Mouse (Mus musculus) urinary bladder, postnatal 36 days (tissue): ENCODE results near the gene Nectin2.
A peak's percentile ranks its signal among the peaks of the same experiment; 100 is the strongest.
"Not testable (repeated sequence)": the region's sequence is repeated elsewhere in the genome, so short reads cannot be mapped to it uniquely, and the experiment has no call there.

Experiments
- DNase-seq, 2 experiments: peaks; one replicate each; pipeline ENCODE4 v3.0.0; 2022; ENCODE audit warnings: low spot score in 2 of 2, mixed read lengths in 1 of 2

Gene Nectin2

GRCm38 (mm10) chr7:19688101-19688500 is 62.2 kb downstream of the Nectin2 start:
- DNase-seq: no peak

DNA sequence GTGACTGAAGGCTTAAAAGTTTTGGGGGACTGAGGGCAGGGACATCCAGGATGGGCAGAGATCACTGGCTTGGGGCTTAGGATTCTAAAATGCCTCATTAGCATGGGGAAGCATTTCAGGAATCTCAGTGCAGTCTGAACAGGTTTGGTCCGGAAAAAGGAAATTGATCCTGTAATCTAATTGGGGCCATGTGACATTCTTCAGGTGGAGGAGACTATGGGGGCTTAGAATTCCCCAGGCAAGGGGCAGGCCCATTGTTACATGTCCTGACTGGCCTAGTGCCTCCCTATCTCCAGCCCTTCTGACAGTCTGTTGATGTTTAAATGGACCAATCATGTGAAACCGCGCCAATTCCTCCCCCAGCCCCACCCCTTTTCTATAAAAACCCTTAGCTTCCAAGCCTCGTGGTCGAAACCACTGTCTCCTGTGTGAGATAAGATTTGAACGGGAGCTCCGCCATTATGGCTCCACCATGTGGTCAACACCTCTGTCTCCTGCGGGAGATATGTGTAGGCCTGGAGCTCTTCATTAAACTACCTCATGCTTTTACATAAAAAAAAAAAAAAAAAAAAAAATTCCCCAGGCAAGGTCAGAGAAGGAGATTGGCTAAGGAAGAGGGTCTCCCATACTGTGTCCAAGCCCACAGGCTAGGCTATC is 63.2 kb downstream of the Nectin2 start:
- DNase-seq: not testable (repeated sequence)

DNA sequence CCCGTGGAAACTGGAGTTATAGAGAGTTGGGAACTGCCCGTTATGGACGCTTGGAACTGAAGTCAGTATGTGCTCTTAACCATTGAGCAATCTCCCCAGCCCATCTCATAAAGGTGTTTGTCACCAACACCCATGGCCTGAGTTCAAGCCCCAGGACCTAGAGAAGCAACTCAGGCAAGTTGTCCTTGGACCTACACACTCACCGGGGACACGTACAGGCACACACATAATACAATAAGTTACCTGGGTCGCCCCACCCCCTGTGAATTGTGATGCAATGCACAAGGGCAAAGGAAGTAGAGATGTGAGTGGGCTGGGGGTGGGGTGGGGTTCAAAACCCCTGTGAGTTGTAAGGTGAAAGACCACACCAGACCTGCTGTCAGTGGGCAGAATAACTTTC is 63.8 kb downstream of the Nectin2 start:
- DNase-seq: no peak

- no peak for DNase-seq
Measured at GRCm38 (mm10) chr7:19685374-19685773, 64.9 kb downstream of the Nectin2 start.

- no peak for DNase-seq
Measured at GRCm38 (mm10) chr7:19683771-19684201, 66.5 kb downstream of the Nectin2 start.

- no peak for DNase-seq
Measured at GRCm38 (mm10) chr7:19682979-19683378, 67.3 kb downstream of the Nectin2 start.

DNA sequence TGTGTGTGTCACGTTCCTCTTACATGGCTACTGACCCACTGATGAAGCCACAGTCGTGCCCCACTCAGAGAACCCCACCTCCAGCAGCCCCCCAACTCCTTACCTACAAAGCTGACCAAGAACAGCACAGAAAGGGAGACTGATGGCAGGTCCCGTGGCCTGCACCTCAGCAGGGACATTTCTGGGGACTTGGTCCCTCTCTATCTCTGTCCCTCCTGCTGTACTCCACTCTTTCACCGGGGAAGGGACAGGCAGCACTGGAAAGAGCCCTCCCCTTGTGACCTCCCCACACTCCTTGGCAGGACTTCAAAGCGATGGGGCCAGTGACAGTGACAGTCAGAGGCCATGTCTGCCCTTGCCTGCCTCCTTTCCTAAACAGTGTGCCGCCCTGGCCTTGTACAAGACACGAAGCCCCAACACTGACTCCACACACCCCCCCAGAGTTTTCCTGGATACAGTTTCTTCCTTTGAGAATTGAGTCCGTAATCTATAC is 69.0 kb downstream of the Nectin2 start, which contains the start of the genes Gm44805 and Apoc4:
Gm44805 (minus strand) TSS at position 222 of the 493 bp plus-strand sequence.
Apoc4 (minus strand) TSS at position 278 of the 493 bp plus-strand sequence.
- no peak for DNase-seq

- DNase-seq: no peak
Measured at GRCm38 (mm10) chr7:19680702-19681101, 69.6 kb downstream of the Nectin2 start.

DNA sequence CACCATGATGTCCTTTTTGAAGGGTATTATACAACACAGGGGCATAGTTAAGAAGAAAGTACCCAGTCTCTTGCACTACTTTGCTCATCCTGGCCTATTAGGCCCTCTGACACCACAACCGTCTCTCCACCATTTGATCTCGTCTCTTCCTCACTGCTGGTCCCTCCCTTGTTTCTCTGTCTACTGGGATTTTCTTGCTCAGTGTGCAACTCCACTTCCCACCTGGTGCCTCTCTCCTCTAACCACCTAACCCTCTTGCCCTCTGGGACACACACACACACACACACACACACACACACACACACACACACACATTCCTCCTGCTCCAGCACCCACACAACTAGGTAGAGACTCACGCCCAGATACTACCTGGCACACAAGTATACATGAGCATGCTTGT is 71.4 kb downstream of the Nectin2 start:
- no peak for DNase-seq

DNA sequence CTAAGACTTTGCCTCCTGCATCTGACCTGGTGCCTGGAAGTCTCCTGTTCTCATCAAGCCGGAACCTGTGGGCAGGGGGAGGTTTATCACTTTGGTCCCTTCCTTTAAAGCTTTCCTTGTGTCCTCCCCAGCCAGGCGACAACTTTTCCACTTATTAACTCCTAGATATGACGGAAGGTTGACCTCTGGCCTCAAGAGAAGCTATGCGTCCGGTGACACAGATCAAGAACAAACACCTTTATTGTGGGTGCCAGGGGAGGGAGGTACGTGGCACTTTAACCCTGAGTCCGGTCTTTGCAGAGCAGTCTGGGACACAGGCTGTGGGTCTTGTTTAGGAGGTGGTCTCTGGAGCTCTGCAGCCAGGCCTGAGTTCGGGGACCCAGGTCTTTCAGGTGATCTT is 72.4 kb downstream of the Nectin2 start, which contains the start of gene Apoc2:
Apoc2 (minus strand) TSS at position 70 of the 400 bp plus-strand sequence.
- no peak for DNase-seq

DNA sequence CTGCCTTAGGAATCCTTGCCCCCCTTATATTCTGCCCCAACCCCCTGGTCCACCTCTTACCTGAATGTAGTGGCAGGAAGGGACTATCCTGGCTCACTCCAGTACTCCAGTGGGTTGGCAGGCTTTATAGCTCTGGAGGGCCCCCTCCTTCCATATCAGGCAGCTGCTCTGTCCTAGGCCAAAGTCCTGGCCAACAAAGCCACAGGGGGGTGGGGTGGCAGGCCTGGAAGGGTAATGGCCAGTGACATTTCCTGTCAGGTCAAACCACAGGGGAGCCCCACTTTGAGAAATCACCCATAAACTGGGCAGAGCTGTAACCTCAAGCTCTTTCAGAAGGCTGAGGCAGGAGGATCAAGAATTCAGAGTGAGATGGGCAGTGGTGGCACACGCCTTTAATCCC is 73.6 kb downstream of the Nectin2 start:
- no peak for DNase-seq

DNA sequence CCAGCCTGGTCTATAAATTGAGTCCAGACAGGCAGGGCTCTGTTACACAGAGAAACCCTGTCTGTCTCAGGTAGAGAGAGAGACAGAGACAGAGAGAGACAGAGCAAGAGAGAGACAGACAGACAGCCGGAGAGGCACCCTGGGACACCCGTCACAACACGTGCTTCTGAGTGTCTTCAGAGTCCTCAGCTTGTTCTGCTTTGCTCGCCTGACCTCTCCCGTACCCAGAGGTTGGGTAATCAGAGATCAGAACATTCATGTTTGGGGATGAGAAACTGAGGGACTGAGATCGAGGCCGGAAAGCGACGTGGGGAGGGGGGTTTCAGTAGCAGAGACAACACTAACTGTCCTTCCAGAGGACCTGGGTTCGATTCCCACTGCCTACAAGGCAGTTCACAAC is 74.5 kb downstream of the Nectin2 start:
- no peak for DNase-seq

DNA sequence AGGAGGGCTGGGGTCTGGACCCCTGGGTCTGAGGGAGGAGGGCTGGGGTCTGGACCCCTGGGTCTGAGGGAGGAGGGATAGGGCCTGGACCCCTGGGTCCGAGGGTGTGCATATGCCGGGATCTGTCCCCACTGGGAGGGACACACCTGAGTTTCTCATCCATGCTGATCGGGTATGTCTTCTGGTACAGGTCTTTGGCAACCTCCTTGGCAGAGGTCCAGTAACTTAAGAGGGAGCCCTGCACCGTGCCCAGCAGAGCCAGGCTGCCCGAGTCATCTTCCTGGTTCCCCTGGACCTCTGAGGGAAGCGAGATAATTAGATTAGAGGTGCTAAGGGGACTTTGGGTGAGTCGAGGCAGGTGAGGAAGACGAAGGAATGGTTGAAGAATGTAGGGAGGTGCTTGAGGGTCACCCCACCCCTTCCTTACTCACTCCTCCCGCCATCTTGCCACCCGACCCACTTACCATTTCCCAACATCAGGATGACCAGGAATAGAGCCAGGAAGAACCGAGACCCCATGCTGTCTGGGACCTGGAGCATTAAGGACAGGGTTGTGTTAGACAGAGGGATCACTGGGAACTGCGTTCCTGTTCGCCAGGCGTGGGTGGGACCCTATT is 77.1 kb downstream of the Nectin2 start:
- no peak for DNase-seq

DNA sequence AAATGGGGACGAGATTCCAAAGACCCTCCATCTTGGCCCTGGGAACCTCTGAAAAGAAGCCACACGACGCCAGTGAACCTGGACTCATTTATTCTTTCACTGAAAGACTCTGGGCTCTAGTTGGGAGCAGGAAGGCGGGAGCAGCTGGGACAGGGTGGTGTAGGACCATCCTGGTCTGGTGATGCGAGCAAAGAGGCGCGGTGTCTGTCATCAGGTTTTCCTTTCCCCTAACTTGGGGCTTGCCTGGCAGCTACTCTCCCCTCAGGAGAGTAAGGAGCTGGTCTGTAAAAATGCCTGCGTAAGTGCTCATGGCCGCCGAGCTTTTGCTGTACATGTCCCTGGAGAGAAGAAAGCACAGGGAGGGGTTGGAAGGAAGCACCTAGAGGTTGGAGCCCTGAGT is 78.8 kb downstream of the Nectin2 start:
- no peak for DNase-seq

- peak; percentile 81 to 89 for DNase-seq
Measured at GRCm38 (mm10) chr7:19668947-19669721, 81.1 kb downstream of the Nectin2 start.

DNA sequence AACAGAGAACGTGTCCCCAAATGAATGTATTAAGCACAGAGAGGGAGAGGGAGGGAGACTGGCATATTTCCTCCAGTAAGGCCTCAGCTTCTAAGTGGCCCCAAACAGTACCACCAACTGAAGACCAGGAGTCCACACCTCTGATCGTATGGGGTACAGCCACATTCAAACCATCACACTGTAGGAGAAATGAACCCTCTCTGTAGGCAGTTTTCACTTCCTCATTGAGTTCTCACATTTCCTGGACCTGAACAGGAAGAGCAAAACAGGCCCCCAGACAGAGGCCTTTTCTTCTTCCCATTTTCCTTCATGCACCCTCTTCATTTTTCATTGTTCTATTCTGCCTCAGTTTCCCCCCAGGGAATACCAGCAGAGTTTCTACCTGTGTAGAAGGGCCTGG is 82.8 kb downstream of the Nectin2 start:
- no peak for DNase-seq

DNA sequence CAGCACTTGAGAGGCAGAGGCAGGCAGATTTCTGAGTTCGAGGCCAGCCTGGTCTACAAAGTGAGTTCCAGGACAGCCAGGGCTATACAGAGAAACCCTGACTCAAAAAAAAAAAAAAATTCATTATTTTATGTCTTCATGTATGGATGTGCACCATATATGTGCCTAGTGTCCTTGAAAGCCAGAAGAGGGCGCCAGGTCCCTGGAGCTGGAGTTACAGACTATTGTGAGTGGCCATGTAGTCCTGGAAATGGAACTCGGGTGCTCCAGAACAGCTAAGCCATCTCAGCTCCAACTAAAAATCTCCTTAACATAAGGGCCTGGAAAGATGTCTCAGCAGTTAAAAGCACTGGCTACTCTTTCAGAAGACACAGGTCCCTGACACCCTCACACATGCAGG is 83.5 kb downstream of the Nectin2 start:
- DNase-seq: no peak
